8 mouse cellular contexts compared by ENCODE assay signal in genomic region chr2:78868951-78869720, GRCm38 (mm10). TPM values are rescaled to one million over a fixed set of nuclear protein-coding genes. Genes with fewer than 3 reads are reported as not detected.
DNase-seq lines count a peak whose midpoint lies in the region; ATAC-seq and TF ChIP-seq lines count a peak whose summit lies in the region.

No protein-coding gene starts in this region.

- no peak; the same call in 1 of the 2 replicates for TF ChIP-seq POLR2A in bone marrow, adult 2 months (IDR thresholded peaks at IDR 0.05; ENCODE audit: borderline replicate concordance, control insufficient read depth, low read depth, low read length)

- H3K9ac ChIP-seq in embryonic facial prominence, embryonic 15.5 days, result peak overlapping the region; percentile 84
- H3K9ac ChIP-seq in kidney, embryonic 15.5 days, result peak overlapping the region; percentile 90
- peak overlapping the region; percentile 98 for H3K9ac ChIP-seq in liver, embryonic 11.5 days (ENCODE audit: low read depth, low read length)
- H3K9ac ChIP-seq in stomach, embryonic 14.5 days (replicated peaks; ENCODE audit: low read depth, low read length), result peak overlapping the region; percentile 97

- WGBS in bone marrow, adult 2 months, result under 1% methylated on average over 106 of the region's 114 CpGs
- WGBS in embryonic facial prominence, embryonic 15.5 days, result under 1% methylated on average over 76 of the region's 114 CpGs
- WGBS in heart, embryonic 10.5 days, result under 1% methylated on average over 76 of the region's 114 CpGs
- under 1% methylated on average over 44 of the region's 114 CpGs for WGBS in kidney, embryonic 15.5 days
- under 1% methylated on average over 72 of the region's 114 CpGs for WGBS in liver, embryonic 11.5 days
- WGBS in stomach, embryonic 14.5 days, result under 1% methylated on average over 63 of the region's 114 CpGs

- peak; percentile 93 for ATAC-seq in embryonic facial prominence, embryonic 15.5 days (ENCODE audit: insufficient number of reproducible peaks, low FRiP score, low TSS enrichment, low read depth)
- peak; percentile 94 for ATAC-seq in kidney, embryonic 15.5 days (replicated peaks; ENCODE audit: low FRiP score)
- peak; percentile 88 for ATAC-seq in liver, embryonic 11.5 days (replicated peaks; ENCODE audit: low FRiP score)
- ATAC-seq in stomach, embryonic 14.5 days (ENCODE audit: insufficient number of reproducible peaks, insufficient read depth, low FRiP score, low read depth), result peak; percentile 90

- peak overlapping the region; percentile 87 for H3K4me3 ChIP-seq in bone marrow, adult 2 months (replicated peaks; ENCODE audit: control insufficient read depth, low read depth, low read length)
- peak overlapping the region; percentile 75 for H3K4me3 ChIP-seq in embryonic facial prominence, embryonic 15.5 days (replicated peaks)
- H3K4me3 ChIP-seq in heart, embryonic 10.5 days, result peak overlapping the region; percentile 87
- peak overlapping the region; percentile 74 for H3K4me3 ChIP-seq in kidney, embryonic 15.5 days (replicated peaks)
- H3K4me3 ChIP-seq in liver, embryonic 11.5 days (ENCODE audit: low read depth, low read length), result peak overlapping the region; percentile 95
- H3K4me3 ChIP-seq in stomach, embryonic 14.5 days (ENCODE audit: low read depth, low read length), result peak overlapping the region; percentile 72

- no peaks in the 10 kb centered on the region for H3K27me3 ChIP-seq in embryonic facial prominence, embryonic 15.5 days
- H3K27me3 ChIP-seq in heart, embryonic 10.5 days (ENCODE audit: insufficient read depth, poor library complexity, severe bottlenecking), result no peaks in the 10 kb centered on the region
- no peaks in the 10 kb centered on the region for H3K27me3 ChIP-seq in kidney, embryonic 15.5 days
- H3K27me3 ChIP-seq in liver, embryonic 11.5 days (replicated peaks; ENCODE audit: control insufficient read depth, insufficient read depth, low read length), result no peaks in the 10 kb centered on the region
- H3K27me3 ChIP-seq in stomach, embryonic 14.5 days (ENCODE audit: control insufficient read depth, insufficient read depth, low read length), result no peaks in the 10 kb centered on the region

- peak overlapping the region; percentile 64 for H3K4me2 ChIP-seq in embryonic facial prominence, embryonic 15.5 days (replicated peaks)
- H3K4me2 ChIP-seq in kidney, embryonic 15.5 days, result peak overlapping the region; percentile 74
- peak overlapping the region; percentile 85 for H3K4me2 ChIP-seq in liver, embryonic 11.5 days
- peak overlapping the region; percentile 70; the same call in 1 of the 2 replicates for H3K4me2 ChIP-seq in stomach, embryonic 14.5 days (replicated peaks; ENCODE audit: low read depth, low read length)

- H3K9me3 ChIP-seq in embryonic facial prominence, embryonic 15.5 days (replicated peaks), result no peaks in the 10 kb centered on the region
- no peaks in the 10 kb centered on the region for H3K9me3 ChIP-seq in heart, embryonic 10.5 days
- H3K9me3 ChIP-seq in kidney, embryonic 15.5 days (replicated peaks), result no peaks in the 10 kb centered on the region
- H3K9me3 ChIP-seq in liver, embryonic 11.5 days (ENCODE audit: control insufficient read depth, low read length), result no peaks in the 10 kb centered on the region
- no peaks in the 10 kb centered on the region for H3K9me3 ChIP-seq in stomach, embryonic 14.5 days (ENCODE audit: control insufficient read depth, low read depth, low read length)

- peak; percentile 53; the same call in 1 of the 2 replicates for TF ChIP-seq CTCF in bone marrow, adult 2 months (IDR thresholded peaks at IDR 0.05; ENCODE audit: control insufficient read depth, insufficient read depth, low read length)

- H3K4me1 ChIP-seq in bone marrow, adult 2 months (ENCODE audit: control insufficient read depth, insufficient read depth, low read length), result peaks cover 1% of the 10 kb centered on the region
- peaks cover 29% of the 10 kb centered on the region for H3K4me1 ChIP-seq in embryonic facial prominence, embryonic 15.5 days
- peaks cover 38% of the 10 kb centered on the region for H3K4me1 ChIP-seq in heart, embryonic 10.5 days
- peaks cover 40% of the 10 kb centered on the region for H3K4me1 ChIP-seq in kidney, embryonic 15.5 days
- H3K4me1 ChIP-seq in liver, embryonic 11.5 days (replicated peaks; ENCODE audit: control insufficient read depth, insufficient read depth, low read length), result peaks cover 29% of the 10 kb centered on the region
- peaks cover 25% of the 10 kb centered on the region for H3K4me1 ChIP-seq in stomach, embryonic 14.5 days (ENCODE audit: control insufficient read depth, insufficient read depth, low read length)

- peak overlapping the region; percentile 90 for H3K27ac ChIP-seq in bone marrow, adult 2 months (ENCODE audit: control insufficient read depth, insufficient read depth, low read depth, low read length, poor library complexity)
- peak overlapping the region; percentile 96 for H3K27ac ChIP-seq in embryonic facial prominence, embryonic 15.5 days (replicated peaks)
- peak overlapping the region; percentile 100 for H3K27ac ChIP-seq in heart, embryonic 10.5 days
- H3K27ac ChIP-seq in kidney, embryonic 15.5 days, result peak overlapping the region; percentile 98
- peak overlapping the region; percentile 98 for H3K27ac ChIP-seq in liver, embryonic 11.5 days (ENCODE audit: low read depth, low read length)
- H3K27ac ChIP-seq in stomach, embryonic 14.5 days (ENCODE audit: low read length), result peak overlapping the region; percentile 98

- DNase-seq in A20 (ENCODE audit: low read depth, low spot score), result peak; percentile 75
- peak; percentile 91 for DNase-seq in heart, embryonic 10.5 days (ENCODE audit: low spot score)
- DNase-seq in liver, embryonic 11.5 days (ENCODE audit: low spot score), result peak; percentile 85
- peak; percentile 61 to 74 for DNase-seq in natural killer cell, adult 2 months (ENCODE audit: low spot score in 2 of 2)

- H3K36me3 ChIP-seq in embryonic facial prominence, embryonic 15.5 days, result no peaks in the 10 kb centered on the region
- H3K36me3 ChIP-seq in heart, embryonic 10.5 days, result 0 out of 2 replicates have a peak, but pooled peaks cover 4% of the 10 kb centered on the region
- H3K36me3 ChIP-seq in kidney, embryonic 15.5 days, result peaks cover 7% of the 10 kb centered on the region; the same call in 1 of the 2 replicates
- H3K36me3 ChIP-seq in liver, embryonic 11.5 days (ENCODE audit: control insufficient read depth, insufficient read depth, low read length), result peaks cover 4% of the 10 kb centered on the region; the same call in 1 of the 2 replicates
- H3K36me3 ChIP-seq in stomach, embryonic 14.5 days (ENCODE audit: control insufficient read depth, insufficient read depth, low read length), result no peaks in the 10 kb centered on the region; the same call in 1 of the 2 replicates

RNA-seq across cellular contexts. Expression of gene Ube2e3, which starts 1.2 kb away (rescaled TPM):
- 53.7 and 67.7 TPM in 2 replicates for polyA plus RNA-seq in bone marrow, adult 2 months (2011; ENCODE audit: insufficient read depth, insufficient read length, low replicate concordance, missing spikeins)
- polyA plus RNA-seq in embryonic facial prominence, embryonic 15.5 days (2015; fragmentation: Nextera tagmentation; extraction: Ambion mirVana), result 137 and 139 TPM in 2 replicates
- 115 and 131 TPM in 2 replicates for polyA plus RNA-seq in heart, embryonic 10.5 days (2016; fragmentation: Nextera tagmentation; extraction: Ambion mirVana)
- 157 and 158 TPM in 2 replicates for polyA plus RNA-seq in kidney, embryonic 15.5 days (2015; fragmentation: Nextera tagmentation; extraction: Ambion mirVana)
- polyA plus RNA-seq in liver, embryonic 11.5 days (2014; fragmentation: Nextera tagmentation; extraction: Ambion mirVana), result 104 and 110 TPM in 2 replicates
- polyA plus RNA-seq in stomach, embryonic 14.5 days (2014; fragmentation: Nextera tagmentation; extraction: Ambion mirVana), result 157 and 161 TPM in 2 replicates

Comparison
In these comparisons a context has a peak if more than half of its experiments do, and no peak if none do; other contexts are left out.
1. Peak in every context shown above with its lines: DNase-seq, ATAC-seq, H3K4me3 ChIP-seq and H3K27ac ChIP-seq.